Mouse (Mus musculus) liver, embryonic 13.5 days (tissue): Measurements from ENCODE around the gene Hnrnpab. TPM values are rescaled to one million over a fixed set of nuclear protein-coding genes. Genes with fewer than 3 reads are reported as not detected.

Experiments
- ATAC-seq: fragments of 200-750 bp; cut with Nextera tagmentation; 2 replicates; pipeline ENCODE4 v1.8.0; 2017; ENCODE audit warnings: low read depth, mild to moderate bottlenecking, moderate number of reproducible peaks, moderate library complexity
- DNase-seq: peaks from one replicate; pipeline ENCODE4 v3.0.0; 2022
- H3K27ac ChIP-seq: fragments of 300-500 bp; sonication (generic); 2 replicates; pipeline ENCODE4 v1.5.1; 2015; ENCODE audit warnings: moderate library complexity, mild to moderate bottlenecking, inconsistent platforms
- H3K27me3 ChIP-seq: fragments of 300-500 bp; sonication (generic); 2 replicates; pipeline ENCODE4 v1.6.1; 2015; ENCODE audit warnings: mild to moderate bottlenecking, inconsistent platforms
- H3K36me3 ChIP-seq: fragments of 300-500 bp; sonication (generic); 2 replicates; pipeline ENCODE4 v1.6.1; 2015; ENCODE audit warnings: mild to moderate bottlenecking, inconsistent platforms
- H3K4me1 ChIP-seq: fragments of 300-500 bp; sonication (generic); replicated peaks from 2 replicates; pipeline ENCODE4 v1.6.1; 2015; ENCODE audit warnings: inconsistent platforms
- H3K4me2 ChIP-seq: fragments of 300-500 bp; sonication (generic); 2 replicates; pipeline ENCODE4 v1.6.1; 2015; ENCODE audit warnings: inconsistent platforms, mild to moderate bottlenecking, moderate library complexity
- H3K4me3 ChIP-seq: fragments of 300-500 bp; sonication (generic); replicated peaks from 2 replicates; pipeline ENCODE4 v1.5.1; 2015; ENCODE audit warnings: mild to moderate bottlenecking, inconsistent platforms
- H3K9ac ChIP-seq: fragments of 300-500 bp; sonication (generic); 2 replicates; pipeline ENCODE4 v1.6.1; 2015; ENCODE audit warnings: mild to moderate bottlenecking, inconsistent platforms
- H3K9me3 ChIP-seq: fragments of 300-500 bp; sonication (generic); replicated peaks from 2 replicates; pipeline ENCODE4 v1.6.1; 2016; ENCODE audit warnings: inconsistent platforms
- WGBS: fragments of 180-500 bp; shearing (Covaris S2); methylation state at CpG from one replicate; pipeline ENCODE4 v1.1.7; 2015; ENCODE audit not compliant: insufficient replicate concordance; 5-methylcytosine and 5-hydroxymethylcytosine counted together
- polyA plus RNA-seq: library from polyadenylated mRNA; unstranded; fragments of >200 nt; fragmentation: Nextera tagmentation; extraction: Ambion mirVana; gene quantifications from 2 replicates; pipeline ENCODE4 v1.2.1, GENCODE M21; 2015

Gene Hnrnpab
- polyA plus RNA-seq, 1 experiment from 2014 or later = 250 TPM

- ATAC-seq = no peak
- 58% methylated on average over 7 of the region's 7 CpGs for WGBS
Measured at GRCm38 (mm10) chr11:51646245-51646644, 39.6 kb upstream of the Hnrnpab start.

GRCm38 (mm10) chr11:51645293-51645692, 38.6 kb upstream of the Hnrnpab start:
- peaks cover 33% of the 10 kb centered on the region for H3K27me3 ChIP-seq
- no peaks in the 10 kb centered on the region for H3K9me3 ChIP-seq
- no peak overlapping the region for H3K27ac ChIP-seq
- H3K9ac ChIP-seq = no peak overlapping the region
- no peak for DNase-seq
- 84% methylated on average over 13 of the region's 13 CpGs for WGBS
- peaks cover 32% of the 10 kb centered on the region for H3K4me1 ChIP-seq
- no peak for ATAC-seq
- H3K4me2 ChIP-seq = no peak overlapping the region
- H3K36me3 ChIP-seq = 0 out of 2 replicates have a peak, but pooled peaks cover 3% of the 10 kb centered on the region
- H3K4me3 ChIP-seq = no peak overlapping the region

More at GRCm38 (mm10) chr11:51646245-51646644, 39.6 kb upstream of the Hnrnpab start:
- peaks cover 43% of the 10 kb centered on the region for H3K27me3 ChIP-seq
- no peak overlapping the region for H3K4me2 ChIP-seq
- 0 out of 2 replicates have a peak, but pooled peaks cover 3% of the 10 kb centered on the region for H3K36me3 ChIP-seq
- no peak overlapping the region for H3K4me3 ChIP-seq
- peaks cover 42% of the 10 kb centered on the region for H3K4me1 ChIP-seq
- DNase-seq = no peak
- H3K9ac ChIP-seq = no peak overlapping the region
- no peak overlapping the region for H3K27ac ChIP-seq
- no peaks in the 10 kb centered on the region for H3K9me3 ChIP-seq

DNA sequence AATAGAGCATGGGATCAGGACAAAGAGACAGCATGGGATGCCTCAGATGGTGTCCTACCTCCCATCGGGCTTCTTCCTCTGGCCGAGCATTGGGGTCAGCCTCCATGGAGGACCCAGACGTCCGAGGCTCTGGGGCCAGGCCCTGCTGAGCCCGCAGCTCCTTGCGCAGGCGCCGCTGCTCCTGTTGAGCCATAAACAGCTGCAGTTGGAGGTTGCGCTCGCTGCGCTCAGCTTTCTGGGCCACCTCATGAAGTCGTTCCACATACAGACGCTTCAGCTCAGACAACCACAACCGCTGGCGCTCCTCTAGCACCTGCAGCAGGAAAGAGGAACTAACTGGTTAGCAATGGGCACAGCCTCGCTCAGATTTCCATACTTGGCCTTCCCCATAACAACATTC, 37.6 kb upstream of the Hnrnpab start:
- no peak overlapping the region; the same call in 1 of the 2 replicates for H3K4me2 ChIP-seq
- DNase-seq (no peak), ATAC-seq (no peak)
- H3K36me3 ChIP-seq = 0 out of 2 replicates have a peak, but pooled peaks cover 3% of the 10 kb centered on the region
- H3K4me1 ChIP-seq = peaks cover 22% of the 10 kb centered on the region
- no peak overlapping the region for H3K9ac ChIP-seq
- no peak overlapping the region for H3K4me3 ChIP-seq
- peaks cover 22% of the 10 kb centered on the region for H3K27me3 ChIP-seq
- H3K27ac ChIP-seq = no peak overlapping the region
- WGBS = 38% methylated on average over 16 of the region's 16 CpGs
- H3K9me3 ChIP-seq = no peaks in the 10 kb centered on the region

- Histone ChIP-seq H3K4me2 (no peak overlapping the region; the same call in 1 of the 2 replicates), H3K9ac (no peak overlapping the region), H3K27me3 (peaks cover 18% of the 10 kb centered on the region), H3K27ac (no peak overlapping the region), H3K36me3 (0 out of 2 replicates have a peak, but pooled peaks cover 3% of the 10 kb centered on the region), H3K4me1 (peaks cover 18% of the 10 kb centered on the region), H3K4me3 (no peak overlapping the region), H3K9me3 (no peaks in the 10 kb centered on the region)
- DNase-seq (no peak), ATAC-seq (no peak)
- WGBS = 52% methylated on average over 15 of the region's 15 CpGs
Measured at GRCm38 (mm10) chr11:51643761-51644160, 37.1 kb upstream of the Hnrnpab start.

GRCm38 (mm10) chr11:51643202-51643601, 36.6 kb upstream of the Hnrnpab start:
- 0 out of 2 replicates have a peak, but pooled peaks cover 3% of the 10 kb centered on the region for H3K36me3 ChIP-seq
- H3K9ac ChIP-seq = 0 out of 2 replicates have a peak overlapping the region, but pooled peaks have one; percentile 10
- DNase-seq (no peak), ATAC-seq (no peak)
- H3K4me1 ChIP-seq = peaks cover 21% of the 10 kb centered on the region
- H3K4me3 ChIP-seq = no peak overlapping the region
- H3K27ac ChIP-seq = no peak overlapping the region
- WGBS = 61% methylated on average over 9 of the region's 9 CpGs
- peaks cover 12% of the 10 kb centered on the region for H3K27me3 ChIP-seq
- H3K4me2 ChIP-seq = no peak overlapping the region
- H3K9me3 ChIP-seq = no peaks in the 10 kb centered on the region

GRCm38 (mm10) chr11:51640748-51641147, 34.1 kb upstream of the Hnrnpab start:
- Histone ChIP-seq H3K27me3 (peaks cover 10% of the 10 kb centered on the region), H3K36me3 (0 out of 2 replicates have a peak, but pooled peaks cover 3% of the 10 kb centered on the region), H3K9ac (no peak overlapping the region), H3K4me1 (peaks cover 31% of the 10 kb centered on the region), H3K27ac (no peak overlapping the region), H3K4me2 (no peak overlapping the region), H3K4me3 (no peak overlapping the region), H3K9me3 (no peaks in the 10 kb centered on the region)
- ATAC-seq (no peak), DNase-seq (no peak)
- 74% methylated on average over 7 of the region's 7 CpGs for WGBS

- Histone ChIP-seq H3K4me3 (no peak overlapping the region), H3K4me1 (peaks cover 47% of the 10 kb centered on the region), H3K9ac (peak overlapping the region; percentile 42; the same call in 1 of the 2 replicates), H3K27me3 (0 out of 2 replicates have a peak, but pooled peaks cover 2% of the 10 kb centered on the region), H3K36me3 (no peaks in the 10 kb centered on the region), H3K9me3 (no peaks in the 10 kb centered on the region), H3K27ac (no peak overlapping the region), H3K4me2 (peak overlapping the region; percentile 54)
- WGBS = 50% methylated on average over 5 of the region's 5 CpGs
- no peak for DNase-seq
- ATAC-seq = no peak
Measured at GRCm38 (mm10) chr11:51638497-51638896, 31.9 kb upstream of the Hnrnpab start.

DNA sequence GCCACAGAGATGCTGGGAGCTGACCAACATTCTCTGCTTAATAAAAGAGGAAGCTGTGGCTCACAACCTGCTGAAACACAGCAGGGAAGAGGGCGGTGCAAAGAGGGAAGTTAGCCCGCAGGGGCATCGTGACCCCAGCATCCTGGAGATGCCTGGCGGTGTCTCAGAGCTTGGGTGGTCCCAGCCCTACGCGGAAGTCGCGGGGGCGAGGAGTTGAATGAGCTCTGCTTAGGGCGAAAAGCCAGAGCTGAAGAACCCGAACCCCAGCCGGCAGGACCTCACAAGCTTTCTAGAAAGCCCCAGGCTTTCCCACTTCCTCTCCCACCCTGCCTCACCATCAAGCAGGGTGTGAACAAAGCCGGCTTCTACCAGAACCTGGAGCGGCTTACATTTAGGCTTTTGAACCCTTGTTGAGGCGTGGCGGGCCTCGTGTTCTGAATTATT, 31.3 kb upstream of the Hnrnpab start:
- peaks cover 49% of the 10 kb centered on the region for H3K4me1 ChIP-seq
- H3K27me3 ChIP-seq = 0 out of 2 replicates have a peak, but pooled peaks cover 2% of the 10 kb centered on the region
- H3K9ac ChIP-seq = peak overlapping the region; percentile 42
- H3K27ac ChIP-seq = no peak overlapping the region
- peak overlapping the region; percentile 54 for H3K4me2 ChIP-seq
- no peak for DNase-seq
- no peaks in the 10 kb centered on the region for H3K36me3 ChIP-seq
- H3K9me3 ChIP-seq = no peaks in the 10 kb centered on the region
- WGBS = 6% methylated on average over 17 of the region's 17 CpGs
- peak overlapping the region; percentile 25 for H3K4me3 ChIP-seq
- no peak for ATAC-seq

GRCm38 (mm10) chr11:51636323-51636684, 29.7 kb upstream of the Hnrnpab start:
- Histone ChIP-seq H3K4me1 (peaks cover 61% of the 10 kb centered on the region), H3K4me3 (peak overlapping the region; percentile 82), H3K27me3 (0 out of 2 replicates have a peak, but pooled peaks cover 2% of the 10 kb centered on the region), H3K36me3 (no peaks in the 10 kb centered on the region; the same call in 1 of the 2 replicates), H3K27ac (peak overlapping the region; percentile 91), H3K4me2 (peak overlapping the region; percentile 86), H3K9me3 (no peaks in the 10 kb centered on the region), H3K9ac (peak overlapping the region; percentile 85)
- ATAC-seq (peak; percentile 49), DNase-seq (peak; percentile 67)
- 3% methylated on average over 6 of the region's 6 CpGs for WGBS

DNA sequence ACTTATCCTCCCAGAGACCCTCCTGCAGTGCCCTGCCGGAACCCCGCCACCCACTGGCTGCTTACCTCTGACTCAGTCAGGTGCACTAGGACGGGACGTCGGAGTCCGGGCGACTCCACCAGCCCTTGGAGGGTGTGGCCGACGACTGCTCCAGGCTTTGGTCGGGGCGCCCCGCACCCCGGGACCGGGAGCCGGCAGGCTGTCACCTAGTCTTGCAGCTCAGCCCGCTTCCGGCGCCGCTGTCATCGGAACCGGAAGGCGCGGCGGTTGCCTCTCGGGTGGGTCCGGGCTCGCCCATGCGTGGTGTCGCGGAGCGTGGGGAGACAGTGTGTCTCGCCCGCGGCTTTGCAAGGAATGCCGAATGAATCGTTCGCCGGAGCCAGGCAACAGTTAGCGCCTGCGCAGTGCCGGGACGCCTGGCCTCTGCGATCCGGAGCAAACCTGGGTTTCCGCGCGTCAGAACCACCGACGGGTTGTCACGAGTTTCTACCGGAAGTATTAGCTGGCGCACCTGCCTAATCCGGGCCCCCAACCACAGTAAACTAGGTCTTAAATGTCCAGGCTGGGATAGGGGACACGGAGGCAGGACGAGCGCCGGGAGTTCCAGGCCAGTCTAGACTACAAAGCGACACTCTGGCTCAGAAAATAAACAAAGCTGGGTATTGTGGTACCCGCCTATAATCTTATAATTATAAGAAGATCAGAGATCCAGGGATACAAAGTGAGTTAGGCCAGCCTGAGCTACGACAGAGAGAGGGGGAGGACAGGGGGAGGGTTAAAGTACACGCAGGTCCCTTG, 29.1 kb upstream of the Hnrnpab start, which contains the start of gene Rmnd5b:
Rmnd5b (minus strand) TSS at position 372 of the 798 bp plus-strand sequence.
- 0 out of 2 replicates have a peak, but pooled peaks cover 2% of the 10 kb centered on the region for H3K27me3 ChIP-seq
- peak; percentile 80 for DNase-seq
- H3K27ac ChIP-seq = peak within 1 kb of the TSS; percentile 91
- peak within 1 kb of the TSS; percentile 85 for H3K9ac ChIP-seq
- under 1% methylated on average over 61 of the region's 61 CpGs for WGBS
- peaks cover 1% of the 10 kb centered on the region; the same call in 1 of the 2 replicates for H3K36me3 ChIP-seq
- H3K4me2 ChIP-seq = peak within 1 kb of the TSS; percentile 86
- no peaks in the 10 kb centered on the region for H3K9me3 ChIP-seq
- ATAC-seq = peak; percentile 84
- peaks cover 61% of the 10 kb centered on the region for H3K4me1 ChIP-seq
- peak within 1 kb of the TSS; percentile 82 for H3K4me3 ChIP-seq

DNA sequence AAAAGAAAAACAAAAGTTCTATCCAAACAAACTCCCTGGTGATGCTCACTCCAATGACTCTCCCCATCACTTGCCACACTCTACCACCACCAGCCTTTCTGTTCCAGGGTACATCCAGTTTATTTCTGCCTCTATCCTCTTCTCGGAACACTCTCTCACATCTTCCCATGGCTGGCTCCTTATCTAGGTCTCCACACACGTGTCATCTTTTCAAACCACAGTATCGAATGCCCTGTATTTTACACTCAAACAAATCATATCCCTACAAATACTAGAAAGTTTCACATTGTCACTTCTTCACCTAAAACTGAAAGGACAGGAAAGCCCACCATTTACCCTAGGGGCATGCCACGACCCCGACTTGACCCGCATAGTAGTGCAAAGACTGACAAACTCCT, 28.5 kb upstream of the Hnrnpab start:
- peaks cover 64% of the 10 kb centered on the region for H3K4me1 ChIP-seq

More for the DNA sequence above, 28.5 kb upstream of the Hnrnpab start:
- DNase-seq = no peak
- Histone ChIP-seq H3K4me3 (peak overlapping the region; percentile 82), H3K9ac (peak overlapping the region; percentile 85), H3K27ac (peak overlapping the region; percentile 91), H3K4me2 (peak overlapping the region; percentile 86), H3K9me3 (no peaks in the 10 kb centered on the region), H3K27me3 (0 out of 2 replicates have a peak, but pooled peaks cover 2% of the 10 kb centered on the region), H3K36me3 (peaks cover 3% of the 10 kb centered on the region; the same call in 1 of the 2 replicates)
- peak; percentile 37 for ATAC-seq
- WGBS = 2% methylated on average over 6 of the region's 6 CpGs
